Mouse (Mus musculus) stomach, embryonic 15.5 days (tissue): ENCODE measurements at regions not wholly inside any gene's neighbourhood (a gene's known extent, or its start where the extent isn't known, plus 50 kb on each side); places are given as distances from the start of the nearest gene placed in this dataset.

Source experiments
- ATAC-seq: fragments of 200-750 bp; cut with Nextera tagmentation; 2 replicates; pipeline ENCODE4 v1.8.0; 2017; ENCODE audit warnings: low read depth, moderate number of reproducible peaks, moderate TSS enrichment; ENCODE audit not compliant: insufficient read depth, low FRiP score
- H3K27ac ChIP-seq: fragments of 300-500 bp; sonication (generic); 2 replicates; pipeline ENCODE4 v1.5.1; 2015; ENCODE audit warnings: mild to moderate bottlenecking, inconsistent platforms
- H3K27me3 ChIP-seq: fragments of 300-500 bp; sonication (generic); replicated peaks from 2 replicates; pipeline ENCODE4 v1.6.1; 2015; ENCODE audit warnings: inconsistent platforms
- H3K36me3 ChIP-seq: fragments of 300-500 bp; sonication (generic); 2 replicates; pipeline ENCODE4 v1.6.1; 2015; ENCODE audit warnings: inconsistent platforms
- H3K4me1 ChIP-seq: fragments of 300-500 bp; sonication (generic); 2 replicates; pipeline ENCODE4 v1.6.1; 2015; ENCODE audit warnings: inconsistent platforms
- H3K4me2 ChIP-seq: fragments of 300-500 bp; sonication (generic); 2 replicates; pipeline ENCODE4 v1.6.1; 2015; ENCODE audit warnings: mild to moderate bottlenecking, inconsistent platforms
- H3K4me3 ChIP-seq: fragments of 300-500 bp; sonication (generic); replicated peaks from 2 replicates; pipeline ENCODE4 v1.5.1; 2015; ENCODE audit warnings: inconsistent platforms
- H3K9ac ChIP-seq: fragments of 300-500 bp; sonication (generic); 2 replicates; pipeline ENCODE4 v1.6.1; 2015; ENCODE audit warnings: inconsistent platforms
- H3K9me3 ChIP-seq: fragments of 300-500 bp; sonication (generic); 2 replicates; pipeline ENCODE4 v1.6.1; 2016; ENCODE audit warnings: inconsistent platforms
- WGBS: fragments of 180-500 bp; shearing (Covaris S2); methylation state at CpG from one replicate; pipeline ENCODE4 v1.1.7; 2015; 5-methylcytosine and 5-hydroxymethylcytosine counted together

GRCm38 (mm10) chr13:90424541-90424940 is 335.1 kb upstream of the Xrcc4 start:
- H3K27me3 ChIP-seq, result no peaks in the 10 kb centered on the region
- no peak overlapping the region for H3K4me3 ChIP-seq
- no peaks in the 10 kb centered on the region for H3K9me3 ChIP-seq
- H3K4me1 ChIP-seq, result no peaks in the 10 kb centered on the region
- H3K9ac ChIP-seq, result no peak overlapping the region
- no peak overlapping the region for H3K27ac ChIP-seq
- no peaks in the 10 kb centered on the region for H3K36me3 ChIP-seq
- H3K4me2 ChIP-seq, result no peak overlapping the region
- ATAC-seq, result no peak
- 81% methylated on average over 5 of the region's 5 CpGs for whole genome bisulfite sequencing

- H3K4me1 ChIP-seq, result no peaks in the 10 kb centered on the region
- no peak overlapping the region for H3K4me3 ChIP-seq
- no peaks in the 10 kb centered on the region for H3K9me3 ChIP-seq
- H3K9ac ChIP-seq, result no peak overlapping the region
- no peak overlapping the region for H3K27ac ChIP-seq
- H3K27me3 ChIP-seq, result no peaks in the 10 kb centered on the region
- H3K36me3 ChIP-seq, result no peaks in the 10 kb centered on the region
- H3K4me2 ChIP-seq, result no peak overlapping the region
- no peak for ATAC-seq
- 45% methylated on average over 4 of the region's 4 CpGs for WGBS
Observed at GRCm38 (mm10) chr13:90420966-90421365, 331.6 kb upstream of the Xrcc4 start.

DNA sequence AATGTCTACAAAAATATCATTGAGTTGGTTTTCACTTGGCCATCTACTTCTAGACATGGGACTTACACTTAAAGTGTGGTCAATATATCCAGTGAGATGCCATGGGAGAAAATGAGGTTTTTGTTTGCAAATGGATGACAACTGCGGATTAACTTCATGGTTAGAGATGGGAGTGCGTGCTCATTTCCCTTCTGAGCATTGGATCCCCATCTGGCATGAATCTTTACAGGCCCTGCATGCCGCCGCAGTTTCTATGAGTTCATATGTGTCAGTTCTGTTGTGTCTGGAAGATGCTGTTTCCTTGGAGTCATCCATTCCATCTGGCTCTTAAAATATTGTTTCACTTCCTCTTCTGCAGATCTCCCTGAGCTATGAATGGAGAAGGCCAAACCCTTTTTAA is 315.0 kb upstream of the Xrcc4 start:
- H3K36me3 ChIP-seq, result no peaks in the 10 kb centered on the region
- H3K4me2 ChIP-seq, result no peak overlapping the region
- no peak for ATAC-seq
- no peak overlapping the region for H3K4me3 ChIP-seq
- H3K9ac ChIP-seq, result no peak overlapping the region
- H3K27ac ChIP-seq, result no peak overlapping the region
- H3K27me3 ChIP-seq, result no peaks in the 10 kb centered on the region
- H3K9me3 ChIP-seq, result no peaks in the 10 kb centered on the region
- 82% methylated on average over 4 of the region's 4 CpGs for WGBS
- no peaks in the 10 kb centered on the region for H3K4me1 ChIP-seq

DNA sequence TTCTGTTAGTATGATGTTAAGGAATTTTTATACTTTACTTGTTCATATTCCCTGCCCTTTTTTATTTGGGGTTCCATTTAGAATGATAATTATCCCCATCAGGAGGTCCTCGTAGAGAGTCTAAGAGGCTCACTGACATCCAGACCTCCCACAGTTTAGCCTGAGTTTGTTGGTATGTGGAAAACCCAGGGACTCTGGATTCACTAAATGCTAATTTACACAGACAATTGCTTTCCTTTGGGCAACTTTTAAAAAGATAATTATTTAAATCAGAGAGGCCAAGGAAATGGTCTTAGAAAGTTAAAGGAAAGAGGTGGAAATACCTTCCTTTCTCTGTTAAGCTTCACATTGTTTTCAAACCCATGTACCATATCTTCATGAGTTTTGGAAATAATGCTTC is 312.7 kb upstream of the Xrcc4 start:
- Histone ChIP-seq H3K36me3 (no peaks in the 10 kb centered on the region), H3K27me3 (no peaks in the 10 kb centered on the region), H3K4me1 (no peaks in the 10 kb centered on the region), H3K27ac (no peak overlapping the region), H3K9me3 (no peaks in the 10 kb centered on the region), H3K4me2 (no peak overlapping the region), H3K4me3 (no peak overlapping the region), H3K9ac (no peak overlapping the region)
- no peak for ATAC-seq
- 72% methylated on average over 1 of the region's 1 CpGs for WGBS

- no peak overlapping the region for H3K4me3 ChIP-seq
- H3K4me2 ChIP-seq, result no peak overlapping the region
- H3K9me3 ChIP-seq, result no peaks in the 10 kb centered on the region
- ATAC-seq, result no peak
- WGBS, result 91% methylated on average over 1 of the region's 1 CpGs
- H3K27ac ChIP-seq, result no peak overlapping the region
- H3K36me3 ChIP-seq, result no peaks in the 10 kb centered on the region
- H3K9ac ChIP-seq, result no peak overlapping the region
- no peaks in the 10 kb centered on the region for H3K4me1 ChIP-seq
- H3K27me3 ChIP-seq, result no peaks in the 10 kb centered on the region
Observed at GRCm38 (mm10) chr13:90401496-90401895, 312.1 kb upstream of the Xrcc4 start.

DNA sequence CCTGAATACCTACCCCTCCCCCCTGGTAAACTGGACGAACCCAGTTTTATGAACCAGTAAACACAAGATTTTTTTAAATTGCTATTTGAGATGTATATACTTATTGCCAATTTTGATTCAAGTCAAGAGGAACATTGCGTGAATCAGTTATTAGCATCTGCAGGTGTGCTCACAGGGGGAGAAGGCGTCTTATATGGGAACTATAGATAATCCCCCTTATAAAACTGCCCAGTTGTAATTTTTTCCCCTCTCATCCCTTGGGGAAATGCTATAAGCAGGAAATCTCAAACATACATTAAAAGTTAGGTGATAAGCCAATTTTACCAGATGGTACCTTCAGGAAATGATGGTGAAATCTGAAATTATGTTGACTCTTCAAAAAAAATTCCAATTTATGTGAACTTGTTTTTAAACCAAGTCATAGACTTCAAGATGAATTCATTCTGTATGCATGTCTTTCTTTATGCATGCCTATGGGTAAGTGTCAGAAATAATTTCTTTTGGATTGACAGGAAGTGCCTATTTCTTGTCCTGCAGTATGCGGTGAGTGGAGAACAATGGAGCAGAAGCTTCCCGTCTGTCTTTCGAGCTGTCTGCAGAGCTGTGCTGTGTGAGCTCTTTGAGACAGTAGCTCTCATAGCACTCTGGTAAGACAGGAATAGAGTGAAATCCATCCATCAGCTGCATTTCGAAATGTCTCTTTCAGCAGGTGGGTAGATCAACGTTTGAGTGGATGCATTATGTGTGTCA is 306.0 kb upstream of the Xrcc4 start:
- Histone ChIP-seq H3K4me1 (0 out of 2 replicates have a peak, but pooled peaks cover 2% of the 10 kb centered on the region), H3K4me2 (no peak overlapping the region), H3K9me3 (no peaks in the 10 kb centered on the region), H3K36me3 (no peaks in the 10 kb centered on the region), H3K27ac (no peak overlapping the region), H3K9ac (no peak overlapping the region), H3K27me3 (no peaks in the 10 kb centered on the region), H3K4me3 (no peak overlapping the region)
- 68% methylated on average over 8 of the region's 8 CpGs for WGBS
- ATAC-seq, result no peak

DNA sequence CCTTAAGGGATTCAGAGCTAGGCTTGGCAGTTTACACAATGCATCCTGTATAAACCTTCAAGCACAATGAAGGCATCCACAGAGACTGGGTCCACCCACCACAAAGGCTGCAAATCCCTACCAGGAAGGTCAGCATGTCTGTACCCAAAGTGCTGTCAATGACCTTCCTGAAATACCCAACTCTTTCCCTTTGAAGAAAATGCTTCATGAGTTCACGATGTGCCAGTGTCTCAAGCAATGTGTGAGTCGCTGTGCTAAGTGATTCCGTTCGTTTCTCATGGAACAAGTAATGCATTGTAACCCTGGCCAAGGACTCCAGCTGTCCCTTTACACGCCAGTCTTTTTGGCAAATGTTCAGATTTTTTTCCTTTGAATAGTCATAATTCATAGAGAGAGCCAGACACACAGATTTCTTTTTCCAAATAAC is 305.4 kb upstream of the Xrcc4 start:
- H3K9me3 ChIP-seq, result no peaks in the 10 kb centered on the region
- 0 out of 2 replicates have a peak, but pooled peaks cover 2% of the 10 kb centered on the region for H3K4me1 ChIP-seq
- no peaks in the 10 kb centered on the region for H3K36me3 ChIP-seq
- no peak overlapping the region for H3K4me2 ChIP-seq
- H3K4me3 ChIP-seq, result no peak overlapping the region
- ATAC-seq, result no peak
- no peak overlapping the region for H3K27ac ChIP-seq
- H3K27me3 ChIP-seq, result no peaks in the 10 kb centered on the region
- 30% methylated on average over 5 of the region's 5 CpGs for WGBS
- no peak overlapping the region for H3K9ac ChIP-seq

GRCm38 (mm10) chr13:90392415-90392814 is 303.0 kb upstream of the Xrcc4 start:
- H3K36me3 ChIP-seq, result no peaks in the 10 kb centered on the region
- no peak overlapping the region for H3K4me2 ChIP-seq
- no peak overlapping the region for H3K9ac ChIP-seq
- no peak overlapping the region for H3K4me3 ChIP-seq
- H3K4me1 ChIP-seq, result 0 out of 2 replicates have a peak, but pooled peaks cover 2% of the 10 kb centered on the region
- ATAC-seq, result no peak
- no peak overlapping the region for H3K27ac ChIP-seq
- no peaks in the 10 kb centered on the region for H3K9me3 ChIP-seq
- H3K27me3 ChIP-seq, result no peaks in the 10 kb centered on the region

DNA sequence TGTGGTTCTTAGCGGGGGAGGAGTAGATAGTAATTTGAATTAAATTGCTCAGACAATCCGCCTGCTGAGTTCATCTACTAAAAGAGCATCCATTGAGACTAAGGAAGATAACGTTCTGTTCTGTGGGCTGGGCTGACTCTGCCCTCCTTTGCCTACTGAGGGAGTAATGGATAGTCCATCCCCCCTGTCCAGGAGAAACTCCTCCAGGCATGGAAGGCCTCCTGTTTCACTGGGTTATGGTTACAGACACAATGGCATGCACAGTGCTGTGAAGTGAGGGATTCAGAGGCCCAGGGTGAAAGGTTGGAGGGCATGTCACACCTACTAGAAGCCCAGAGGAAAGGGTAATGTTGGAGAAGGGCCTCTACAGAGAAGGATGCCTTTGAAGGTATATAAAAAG is 287.2 kb upstream of the Xrcc4 start:
- Histone ChIP-seq H3K27me3 (no peaks in the 10 kb centered on the region), H3K4me2 (no peak overlapping the region), H3K9ac (no peak overlapping the region), H3K4me3 (no peak overlapping the region), H3K27ac (no peak overlapping the region), H3K4me1 (no peaks in the 10 kb centered on the region), H3K9me3 (no peaks in the 10 kb centered on the region), H3K36me3 (no peaks in the 10 kb centered on the region)
- no peak for ATAC-seq
- 63% methylated on average over 3 of the region's 3 CpGs for WGBS

- Histone ChIP-seq H3K4me2 (no peak overlapping the region), H3K27ac (no peak overlapping the region), H3K9ac (no peak overlapping the region), H3K27me3 (no peaks in the 10 kb centered on the region), H3K9me3 (no peaks in the 10 kb centered on the region), H3K4me1 (no peaks in the 10 kb centered on the region), H3K4me3 (no peak overlapping the region), H3K36me3 (no peaks in the 10 kb centered on the region)
- ATAC-seq, result no peak
- WGBS, result 63% methylated on average over 6 of the region's 6 CpGs
Observed at GRCm38 (mm10) chr13:90376207-90376606, 286.8 kb upstream of the Xrcc4 start.

DNA sequence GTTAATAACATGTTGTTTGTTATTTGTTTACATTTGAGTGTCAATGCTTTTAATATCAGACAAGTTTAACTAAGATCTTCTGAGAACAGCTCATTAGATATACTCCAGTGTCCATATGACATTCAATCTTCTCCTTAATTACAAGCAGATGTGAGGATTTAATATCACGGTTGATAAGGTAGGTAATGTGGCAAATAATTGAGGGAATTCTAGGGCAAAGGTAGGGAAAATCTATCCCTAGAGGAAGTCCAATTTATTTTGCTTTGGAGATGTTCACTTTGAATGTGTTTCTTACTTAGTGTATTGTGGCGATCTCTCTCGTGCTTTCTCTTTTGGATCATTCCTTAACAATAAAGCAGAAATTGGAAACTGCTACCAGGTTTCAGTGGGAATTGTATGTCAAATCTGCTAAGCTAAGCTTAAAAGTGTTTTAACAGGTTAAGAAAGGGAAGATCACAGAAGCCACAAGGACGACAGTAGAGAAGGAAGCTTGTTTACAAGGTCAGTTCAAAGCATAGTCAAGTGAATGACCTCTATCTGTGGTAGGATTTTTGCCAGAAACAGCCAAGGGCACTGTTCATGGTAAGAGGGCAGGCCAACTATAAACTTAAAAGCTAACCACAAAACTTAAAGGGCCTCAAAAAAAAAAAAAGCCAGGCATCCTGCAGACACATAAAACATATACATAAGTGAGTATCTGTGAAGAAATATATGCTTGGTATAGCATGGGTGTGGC is 282.2 kb upstream of the Xrcc4 start:
- no peak overlapping the region for H3K9ac ChIP-seq
- no peaks in the 10 kb centered on the region for H3K4me1 ChIP-seq
- 79% methylated on average over 4 of the region's 4 CpGs for WGBS
- H3K36me3 ChIP-seq, result no peaks in the 10 kb centered on the region
- no peak for ATAC-seq
- H3K27me3 ChIP-seq, result no peaks in the 10 kb centered on the region
- no peak overlapping the region for H3K4me3 ChIP-seq
- no peak overlapping the region for H3K27ac ChIP-seq
- no peaks in the 10 kb centered on the region for H3K9me3 ChIP-seq
- no peak overlapping the region for H3K4me2 ChIP-seq

- no peak overlapping the region for H3K9ac ChIP-seq
- no peaks in the 10 kb centered on the region for H3K27me3 ChIP-seq
- no peak overlapping the region for H3K27ac ChIP-seq
- H3K36me3 ChIP-seq, result no peaks in the 10 kb centered on the region
- no peak overlapping the region for H3K4me2 ChIP-seq
- H3K4me1 ChIP-seq, result no peaks in the 10 kb centered on the region
- no peak overlapping the region for H3K4me3 ChIP-seq
- WGBS, result 73% methylated on average over 3 of the region's 3 CpGs
- no peak for ATAC-seq
- no peaks in the 10 kb centered on the region for H3K9me3 ChIP-seq
Observed at GRCm38 (mm10) chr13:90370746-90371414, 281.5 kb upstream of the Xrcc4 start.
